Mouse (Mus musculus) intestine, embryonic 14.5 days (tissue): ENCODE data around the gene Ccser1. TPM values are rescaled to one million over a fixed set of nuclear protein-coding genes. Genes with fewer than 3 reads are reported as not detected.

Experiments
- ATAC-seq: fragments of 200-750 bp; cut with Nextera tagmentation; replicated peaks from 2 replicates; pipeline ENCODE4 v1.8.0; 2017; ENCODE audit warnings: low read depth, moderate number of reproducible peaks, moderate TSS enrichment, moderate library complexity; ENCODE audit not compliant: low FRiP score, low TSS enrichment
- DNase-seq: peaks from one replicate; pipeline ENCODE4 v3.0.0-alpha.2; 2018; ENCODE audit warnings: low spot score
- H3K27ac ChIP-seq: fragments of 300-500 bp; sonication (generic); 2 replicates; pipeline ENCODE4 v1.5.1; 2014; ENCODE audit warnings: low read depth, mild to moderate bottlenecking, control low read depth
- H3K27me3 ChIP-seq: fragments of 300-500 bp; sonication (generic); replicated peaks from 2 replicates; pipeline ENCODE4 v1.6.1; 2014; ENCODE audit warnings: low read length, control low read depth; ENCODE audit not compliant: control insufficient read depth, insufficient read depth
- H3K36me3 ChIP-seq: fragments of 300-500 bp; sonication (generic); 2 replicates; pipeline ENCODE4 v1.6.1; 2014; ENCODE audit warnings: low read length, control low read depth; ENCODE audit not compliant: control insufficient read depth, insufficient read depth
- H3K4me1 ChIP-seq: fragments of 300-500 bp; sonication (generic); replicated peaks from 2 replicates; pipeline ENCODE4 v1.6.1; 2014; ENCODE audit warnings: low read length, control low read depth, mixed read lengths; ENCODE audit not compliant: control insufficient read depth, insufficient read depth
- H3K4me2 ChIP-seq: fragments of 300-500 bp; sonication (generic); 2 replicates; pipeline ENCODE4 v1.6.1; 2014; ENCODE audit warnings: low read length
- H3K4me3 ChIP-seq: fragments of 300-500 bp; sonication (generic); 2 replicates; pipeline ENCODE4 v1.5.1; 2014; ENCODE audit warnings: low read depth, low read length, control low read depth, mixed read lengths
- H3K9ac ChIP-seq: fragments of 300-500 bp; sonication (generic); 2 replicates; pipeline ENCODE4 v1.6.1; 2014; ENCODE audit warnings: mild to moderate bottlenecking, low read length
- H3K9me3 ChIP-seq: fragments of 300-500 bp; sonication (generic); 2 replicates; pipeline ENCODE4 v1.6.1; 2016; ENCODE audit warnings: low read length, control low read depth; ENCODE audit not compliant: control insufficient read depth
- WGBS: fragments of 180-500 bp; shearing (Covaris S2); extraction: QIAGEN DNeasy Blood & Tissue Kit; methylation state at CpG from one replicate; pipeline ENCODE4 v1.1.7; 2014; 5-methylcytosine and 5-hydroxymethylcytosine counted together
- polyA plus RNA-seq: library from polyadenylated mRNA; unstranded; fragments of >200 nt; fragmentation: Nextera tagmentation; extraction: Ambion mirVana; gene quantifications from 2 replicates; pipeline ENCODE4 v1.2.1, GENCODE M21; 2014

Gene Ccser1
- polyA plus RNA-seq, 1 experiment from 2014 or later: 5.1 TPM

DNA sequence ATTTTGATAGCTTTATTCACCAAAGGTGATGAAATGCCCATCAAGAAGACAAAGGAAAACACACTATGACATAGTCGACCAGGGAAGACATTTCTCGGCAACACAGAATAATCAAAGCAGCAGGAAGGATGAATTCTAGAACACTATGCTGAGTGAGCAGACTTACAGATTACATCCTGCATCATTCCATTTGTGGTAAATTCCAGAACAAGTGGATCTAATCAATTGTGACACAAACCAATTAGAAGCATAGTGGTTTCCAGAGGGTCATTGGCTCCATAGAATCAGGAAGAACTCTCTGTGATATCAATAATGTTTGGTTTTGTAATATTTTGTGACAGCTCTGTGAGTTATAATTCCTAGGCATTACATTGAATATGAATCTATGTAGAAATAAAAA, 875.2 kb downstream of the Ccser1 start:
- H3K4me2 ChIP-seq: no peak overlapping the region
- ATAC-seq (no peak), DNase-seq (no peak)
- no peak overlapping the region for H3K4me3 ChIP-seq
- H3K27me3 ChIP-seq: no peaks in the 10 kb centered on the region
- 88% methylated on average over 2 of the region's 2 CpGs for WGBS
- no peaks in the 10 kb centered on the region for H3K4me1 ChIP-seq
- H3K27ac ChIP-seq: no peak overlapping the region
- no peaks in the 10 kb centered on the region for H3K36me3 ChIP-seq
- no peaks in the 10 kb centered on the region for H3K9me3 ChIP-seq
- no peak overlapping the region for H3K9ac ChIP-seq

DNA sequence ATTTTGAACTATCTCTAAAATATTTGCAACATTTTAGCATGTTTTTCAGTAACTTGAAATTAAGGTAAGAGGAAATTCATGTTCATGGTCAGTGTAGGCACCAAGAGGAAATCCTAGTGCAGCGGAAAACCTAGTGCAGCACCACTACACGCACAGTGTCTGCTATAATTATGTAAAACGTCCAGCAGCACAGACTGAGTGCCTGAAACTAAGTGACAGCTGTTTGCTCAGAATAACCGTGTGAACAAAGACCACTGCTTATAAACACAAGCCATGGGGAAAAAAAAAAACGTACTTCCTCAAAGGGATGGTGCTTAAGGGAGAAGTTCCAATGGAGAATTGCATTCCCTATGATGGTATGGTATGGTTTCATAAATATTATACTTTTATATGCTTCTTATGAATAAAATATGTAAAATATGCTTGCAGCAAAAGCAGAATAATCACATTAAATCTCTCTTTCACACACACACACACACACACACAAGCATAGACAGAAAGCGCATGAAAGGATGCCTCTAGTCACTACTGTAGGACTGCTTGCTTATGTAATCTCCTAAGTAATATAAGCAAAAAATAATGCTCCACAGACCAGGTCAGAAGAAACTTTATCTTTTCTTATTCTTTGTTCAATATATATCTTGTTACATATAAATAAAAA, 886.4 kb downstream of the Ccser1 start:
- H3K4me1 ChIP-seq: no peaks in the 10 kb centered on the region
- DNase-seq (no peak), ATAC-seq (no peak)
- no peak overlapping the region for H3K9ac ChIP-seq
- no peak overlapping the region for H3K4me3 ChIP-seq
- H3K4me2 ChIP-seq: no peak overlapping the region
- H3K9me3 ChIP-seq: no peaks in the 10 kb centered on the region
- no peaks in the 10 kb centered on the region for H3K36me3 ChIP-seq
- H3K27ac ChIP-seq: no peak overlapping the region
- no peaks in the 10 kb centered on the region for H3K27me3 ChIP-seq
- whole genome bisulfite sequencing: 49% methylated on average over 6 of the region's 6 CpGs

GRCm38 (mm10) chr6:62067024-62067380, 886.9 kb downstream of the Ccser1 start:
- Histone ChIP-seq H3K4me2 (no peak overlapping the region), H3K9ac (no peak overlapping the region), H3K36me3 (no peaks in the 10 kb centered on the region), H3K4me1 (no peaks in the 10 kb centered on the region), H3K27ac (no peak overlapping the region), H3K27me3 (no peaks in the 10 kb centered on the region), H3K4me3 (no peak overlapping the region), H3K9me3 (no peaks in the 10 kb centered on the region)
- 89% methylated on average over 4 of the region's 4 CpGs for WGBS
- no peak for ATAC-seq
- no peak for DNase-seq

DNA sequence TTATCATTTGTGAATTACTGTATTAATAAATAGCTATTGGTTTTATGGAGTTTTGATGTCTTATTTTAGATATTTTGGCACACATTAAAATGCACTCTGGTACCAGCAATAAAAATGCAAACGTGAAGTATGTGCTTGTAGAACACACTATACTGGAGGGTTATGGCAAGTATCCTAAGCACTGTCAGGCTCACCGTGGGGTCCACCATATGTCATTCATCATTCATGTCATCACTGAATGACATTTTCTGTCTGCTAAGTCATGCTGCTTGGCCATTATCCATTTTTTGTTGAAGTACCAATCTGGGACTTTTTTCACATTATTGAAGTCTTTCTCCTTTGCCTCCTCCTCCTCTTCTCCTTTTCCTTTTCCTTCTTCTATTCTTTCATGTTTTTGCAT, 925.3 kb downstream of the Ccser1 start:
- H3K9ac ChIP-seq: no peak overlapping the region
- H3K4me3 ChIP-seq: no peak overlapping the region
- no peaks in the 10 kb centered on the region for H3K36me3 ChIP-seq
- no peak overlapping the region for H3K4me2 ChIP-seq
- ATAC-seq: no peak
- no peaks in the 10 kb centered on the region for H3K4me1 ChIP-seq
- no peak for DNase-seq
- H3K27me3 ChIP-seq: no peaks in the 10 kb centered on the region
- no peak overlapping the region for H3K27ac ChIP-seq
- 69% methylated on average over 2 of the region's 2 CpGs for WGBS
- H3K9me3 ChIP-seq: no peaks in the 10 kb centered on the region

- Histone ChIP-seq H3K4me1 (no peaks in the 10 kb centered on the region), H3K36me3 (no peaks in the 10 kb centered on the region), H3K27me3 (no peaks in the 10 kb centered on the region), H3K9ac (no peak overlapping the region), H3K4me2 (no peak overlapping the region), H3K4me3 (no peak overlapping the region), H3K27ac (no peak overlapping the region), H3K9me3 (no peaks in the 10 kb centered on the region)
- WGBS: 89% methylated on average over 2 of the region's 2 CpGs
- ATAC-seq (no peak), DNase-seq (no peak)
Observed at GRCm38 (mm10) chr6:62132531-62132930, 952.4 kb downstream of the Ccser1 start.

DNA sequence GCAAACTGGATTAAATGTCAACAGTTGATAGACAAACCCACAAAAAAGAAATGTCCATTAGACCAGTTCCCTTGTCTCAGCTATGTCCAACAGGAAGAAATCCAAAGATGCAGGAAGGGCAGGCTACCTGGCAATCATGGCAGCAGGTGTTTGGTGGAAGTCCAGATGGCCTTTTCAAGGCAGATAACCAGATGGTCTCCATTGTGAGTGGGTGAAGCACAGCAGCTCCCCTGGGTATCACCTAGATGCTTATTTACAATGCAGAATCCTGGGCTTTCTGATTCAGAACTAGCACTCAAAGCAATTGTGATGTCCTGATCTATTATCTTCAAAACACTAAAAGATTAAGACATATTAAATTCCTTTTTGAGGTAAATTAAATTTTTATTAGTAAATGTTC, 980.2 kb downstream of the Ccser1 start:
- Histone ChIP-seq H3K9ac (no peak overlapping the region), H3K9me3 (no peaks in the 10 kb centered on the region), H3K36me3 (no peaks in the 10 kb centered on the region), H3K27me3 (no peaks in the 10 kb centered on the region), H3K4me1 (no peaks in the 10 kb centered on the region), H3K4me3 (no peak overlapping the region), H3K4me2 (no peak overlapping the region), H3K27ac (no peak overlapping the region)
- DNase-seq (no peak), ATAC-seq (no peak)

DNA sequence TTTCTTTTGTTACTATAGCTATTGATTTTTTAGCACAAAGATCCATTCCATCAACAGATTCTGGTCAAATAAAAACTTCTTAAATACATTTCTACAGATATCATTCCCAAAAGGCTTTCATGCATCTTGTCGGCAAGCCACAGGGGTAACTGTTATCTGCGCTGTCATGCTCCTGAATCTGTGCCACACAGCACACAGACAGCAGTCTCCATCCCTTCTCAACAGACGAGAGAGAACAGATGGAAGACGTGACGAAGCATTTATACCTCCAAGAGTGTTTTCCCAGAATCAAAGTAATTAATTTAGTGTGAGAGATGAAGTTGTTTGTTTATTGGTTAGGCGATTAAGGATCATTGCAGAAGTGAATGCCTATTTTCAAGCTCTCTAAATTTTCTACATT, 982.5 kb downstream of the Ccser1 start:
- 68% methylated on average over 6 of the region's 6 CpGs for WGBS
- ATAC-seq (no peak), DNase-seq (no peak)
- H3K4me2 ChIP-seq: no peak overlapping the region
- no peaks in the 10 kb centered on the region for H3K4me1 ChIP-seq
- H3K9ac ChIP-seq: no peak overlapping the region
- no peaks in the 10 kb centered on the region for H3K9me3 ChIP-seq
- H3K4me3 ChIP-seq: no peak overlapping the region
- H3K27ac ChIP-seq: no peak overlapping the region
- H3K36me3 ChIP-seq: no peaks in the 10 kb centered on the region
- no peaks in the 10 kb centered on the region for H3K27me3 ChIP-seq

DNA sequence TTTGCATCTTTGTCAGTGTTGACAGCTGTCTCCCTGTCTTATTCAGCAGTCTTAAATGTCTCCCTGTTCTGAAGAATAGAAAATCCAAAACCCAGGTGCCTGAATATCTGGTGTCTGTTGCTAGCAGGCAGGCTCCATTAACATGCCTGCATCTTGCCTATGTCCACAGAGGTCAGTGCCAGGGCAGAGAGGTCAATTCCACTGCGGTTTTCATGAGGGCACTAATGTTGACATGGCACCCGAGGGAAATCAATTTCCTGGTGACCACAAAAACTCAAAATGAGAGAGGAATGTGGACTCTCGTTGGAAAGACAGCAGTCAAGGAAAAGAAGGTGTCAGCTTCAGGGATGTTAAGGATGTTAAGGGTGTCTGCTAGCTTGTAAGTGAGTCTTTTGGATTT, 983.7 kb downstream of the Ccser1 start:
- Histone ChIP-seq H3K4me1 (no peaks in the 10 kb centered on the region), H3K27ac (no peak overlapping the region), H3K27me3 (no peaks in the 10 kb centered on the region), H3K4me2 (no peak overlapping the region), H3K9ac (no peak overlapping the region), H3K36me3 (no peaks in the 10 kb centered on the region), H3K4me3 (no peak overlapping the region), H3K9me3 (no peaks in the 10 kb centered on the region)
- no peak for DNase-seq
- 28% methylated on average over 3 of the region's 3 CpGs for WGBS
- no peak for ATAC-seq

DNA sequence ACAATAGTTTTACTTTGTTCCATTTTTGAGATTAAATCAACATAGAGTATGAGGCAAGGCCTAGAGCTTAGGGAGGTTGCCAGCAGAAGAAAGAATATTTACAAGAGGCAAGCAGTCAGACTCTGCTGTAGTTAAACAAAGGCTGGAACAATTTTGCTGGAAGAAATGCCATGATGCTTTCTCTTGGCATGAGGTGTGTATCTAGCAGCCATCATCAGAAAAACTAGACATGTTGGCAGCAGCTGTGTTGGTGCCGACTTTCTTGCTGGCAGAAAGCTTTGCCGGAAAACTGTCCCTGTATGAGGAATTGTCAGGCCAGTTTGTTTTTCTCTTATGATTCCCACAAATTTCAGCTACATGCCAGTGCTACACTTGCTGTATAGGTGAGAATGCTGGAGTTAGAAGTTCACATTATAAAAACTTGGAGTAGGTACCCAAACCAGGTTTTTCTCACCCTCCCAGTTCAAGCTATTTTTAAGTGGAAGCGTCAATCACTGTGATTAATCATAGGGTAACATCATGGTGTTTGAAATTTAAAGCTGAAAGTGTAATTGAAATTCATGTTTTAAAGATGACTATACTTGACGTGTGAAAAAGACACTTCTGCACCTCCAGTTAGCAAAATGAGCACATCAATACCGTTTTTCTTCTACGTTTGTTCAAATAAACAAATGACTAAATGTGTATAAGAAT, 1016.5 kb downstream of the Ccser1 start:
- H3K36me3 ChIP-seq: no peaks in the 10 kb centered on the region
- ATAC-seq (no peak), DNase-seq (no peak)
- no peaks in the 10 kb centered on the region for H3K9me3 ChIP-seq
- 82% methylated on average over 6 of the region's 6 CpGs for WGBS
- no peak overlapping the region for H3K27ac ChIP-seq
- H3K4me1 ChIP-seq: no peaks in the 10 kb centered on the region
- no peak overlapping the region for H3K9ac ChIP-seq
- no peak overlapping the region for H3K4me3 ChIP-seq
- H3K4me2 ChIP-seq: no peak overlapping the region
- H3K27me3 ChIP-seq: no peaks in the 10 kb centered on the region
